Mouse (Mus musculus) c-Kit-positive CD71-negative TER-119-negative erythroid progenitor cells, embryonic 14.5 days (primary cell): Measurements from ENCODE around the gene Olfr498.

ENCODE experiments used
- DNase-seq: peaks from one replicate; pipeline ENCODE4 v3.0.0-alpha.2; 2013; ENCODE audit warnings: low read depth

The Olfr498 gene

GRCm38 (mm10) chr7:108465026-108465425 is at the start of gene Olfr498:
Gene Olfr498 (plus strand): TSS chr7:108465326.
- no peak for DNase-seq

GRCm38 (mm10) chr7:108420121-108420520 is 45.0 kb upstream of the Olfr498 start, which contains the start of gene Olfr497:
Gene Olfr497 (plus strand): TSS chr7:108420421.
- DNase-seq, result no peak
